Mouse (Mus musculus) intestine, postnatal 0 days (tissue): ENCODE results near the gene Mindy4b-ps. TPM values are rescaled to one million over a fixed set of nuclear protein-coding genes. Genes with fewer than 3 reads are reported as not detected.

ENCODE experiments used
- ATAC-seq: fragments of 200-750 bp; cut with Nextera tagmentation; 2 replicates; pipeline ENCODE4 v1.8.0; 2017; ENCODE audit warnings: mild to moderate bottlenecking, moderate TSS enrichment, moderate library complexity
- H3K27ac ChIP-seq: fragments of 300-500 bp; sonication (generic); 2 replicates; pipeline ENCODE4 v1.5.1; 2014; ENCODE audit warnings: mild to moderate bottlenecking, low read depth, low read length, moderate library complexity
- H3K27me3 ChIP-seq: fragments of 300-500 bp; sonication (generic); replicated peaks from 2 replicates; pipeline ENCODE4 v1.6.1; 2014; ENCODE audit warnings: low read length, mixed read lengths; ENCODE audit not compliant: control insufficient read depth, insufficient read depth
- H3K36me3 ChIP-seq: fragments of 300-500 bp; sonication (generic); 2 replicates; pipeline ENCODE4 v1.6.1; 2014; ENCODE audit warnings: mild to moderate bottlenecking, moderate library complexity; ENCODE audit not compliant: control insufficient read depth, insufficient read depth
- H3K4me1 ChIP-seq: fragments of 300-500 bp; sonication (generic); replicated peaks from 2 replicates; pipeline ENCODE4 v1.6.1; 2014; ENCODE audit warnings: antibody characterized with exemption, low read length, mixed read lengths; ENCODE audit not compliant: control insufficient read depth, insufficient read depth
- H3K4me2 ChIP-seq: fragments of 300-500 bp; sonication (generic); replicated peaks from 2 replicates; pipeline ENCODE4 v1.6.1; 2014; ENCODE audit warnings: low read depth, mild to moderate bottlenecking, moderate library complexity
- H3K4me3 ChIP-seq: fragments of 300-500 bp; sonication (generic); 2 replicates; pipeline ENCODE4 v1.5.1; 2014; ENCODE audit warnings: low read depth, low read length
- H3K9ac ChIP-seq: fragments of 300-500 bp; sonication (generic); 2 replicates; pipeline ENCODE4 v1.6.1; 2014; ENCODE audit warnings: mild to moderate bottlenecking, low read depth, low read length
- H3K9me3 ChIP-seq: fragments of 300-500 bp; sonication (generic); 2 replicates; pipeline ENCODE4 v1.6.1; 2016; ENCODE audit warnings: mixed run types; ENCODE audit not compliant: control insufficient read depth
- CTCF ChIP-seq: sonication (generic); IDR thresholded peaks from 2 replicates; pipeline ENCODE4 v1.5.1; 2016; ENCODE audit warnings: low read depth, mild to moderate bottlenecking, control low read depth, antibody characterized with exemption, moderate library complexity
- WGBS: fragments of 180-500 bp; shearing (Covaris S2); extraction: QIAGEN DNeasy Blood & Tissue Kit; methylation state at CpG from one replicate; pipeline ENCODE4 v1.1.7; 2014; 5-methylcytosine and 5-hydroxymethylcytosine counted together
- polyA plus RNA-seq: library from polyadenylated mRNA; unstranded; fragments of >200 nt; fragmentation: Nextera tagmentation; extraction: Ambion mirVana; gene quantifications from 2 replicates; pipeline ENCODE4 v1.2.1, GENCODE M21; 2015

The Mindy4b-ps gene
- polyA plus RNA-seq, 1 experiment from 2014 or later: not detected

DNA sequence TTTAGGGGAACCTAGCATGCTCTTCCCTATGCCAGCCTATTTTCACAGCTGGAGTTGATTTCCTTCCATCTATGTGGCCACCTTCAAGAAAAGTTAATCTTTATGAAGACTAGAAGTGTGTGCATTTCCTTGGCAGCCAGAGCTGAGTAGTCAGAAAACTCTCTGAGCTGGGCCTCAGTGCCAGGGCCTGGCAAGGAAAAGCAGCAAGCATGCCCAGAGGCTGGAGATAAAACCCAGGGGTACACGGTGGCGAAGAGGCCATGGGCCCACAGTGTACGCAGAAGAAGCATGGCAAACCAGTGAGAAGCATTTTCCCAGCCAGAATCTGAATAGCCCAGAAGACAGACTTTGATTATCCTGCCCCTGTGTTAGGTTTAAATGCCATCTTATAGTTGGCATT is 7.9 kb downstream of the Mindy4b-ps start:
- TF ChIP-seq CTCF: no peak
- Histone ChIP-seq H3K4me1 (no peaks in the 10 kb centered on the region), H3K27ac (no peak overlapping the region), H3K4me3 (no peak overlapping the region), H3K36me3 (no peaks in the 10 kb centered on the region), H3K9ac (no peak overlapping the region), H3K4me2 (no peak overlapping the region), H3K9me3 (no peaks in the 10 kb centered on the region), H3K27me3 (no peaks in the 10 kb centered on the region)
- 90% methylated on average over 3 of the region's 3 CpGs for WGBS
- ATAC-seq: no peak

GRCm38 (mm10) chr3:58810353-58810752 is 11.8 kb downstream of the Mindy4b-ps start:
- 51% methylated on average over 11 of the region's 11 CpGs for WGBS
- no peak for TF ChIP-seq CTCF
- Histone ChIP-seq H3K4me3 (no peak overlapping the region), H3K4me2 (no peak overlapping the region), H3K36me3 (no peaks in the 10 kb centered on the region), H3K4me1 (no peaks in the 10 kb centered on the region), H3K9me3 (no peaks in the 10 kb centered on the region), H3K27me3 (no peaks in the 10 kb centered on the region), H3K27ac (no peak overlapping the region), H3K9ac (no peak overlapping the region)
- no peak for ATAC-seq

GRCm38 (mm10) chr3:58809111-58809915 is 12.8 kb downstream of the Mindy4b-ps start:
- no peak for ATAC-seq
- Histone ChIP-seq H3K36me3 (no peaks in the 10 kb centered on the region), H3K4me1 (no peaks in the 10 kb centered on the region), H3K9ac (no peak overlapping the region), H3K4me3 (no peak overlapping the region), H3K27me3 (no peaks in the 10 kb centered on the region), H3K27ac (no peak overlapping the region), H3K4me2 (no peak overlapping the region), H3K9me3 (no peaks in the 10 kb centered on the region)
- TF ChIP-seq CTCF: no peak
- WGBS: 66% methylated on average over 12 of the region's 12 CpGs

DNA sequence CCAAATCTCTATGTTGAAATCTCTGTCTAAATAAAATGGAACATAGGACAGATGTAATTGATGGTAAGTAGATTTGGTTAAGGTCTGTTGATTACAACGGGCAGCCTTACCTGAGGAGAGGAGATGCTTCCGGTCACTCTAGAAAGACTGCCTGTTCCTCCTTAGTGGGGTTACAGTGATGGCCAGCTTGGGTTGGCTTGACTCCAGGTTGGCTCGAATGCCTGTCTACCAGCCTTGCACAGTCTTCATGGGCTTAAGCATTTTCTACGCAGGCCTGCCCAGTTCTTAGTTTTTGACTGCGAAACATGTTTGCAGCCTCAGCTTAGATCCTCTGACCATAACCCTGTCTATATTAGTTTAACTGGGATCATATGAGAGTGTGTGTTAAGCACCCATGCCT is 13.5 kb downstream of the Mindy4b-ps start:
- no peak for ATAC-seq
- Histone ChIP-seq H3K4me3 (no peak overlapping the region), H3K27ac (no peak overlapping the region), H3K36me3 (no peaks in the 10 kb centered on the region), H3K9ac (no peak overlapping the region), H3K9me3 (no peaks in the 10 kb centered on the region), H3K4me1 (no peaks in the 10 kb centered on the region), H3K4me2 (no peak overlapping the region), H3K27me3 (no peaks in the 10 kb centered on the region)
- no peak for TF ChIP-seq CTCF
- 91% methylated on average over 5 of the region's 5 CpGs for WGBS

- Histone ChIP-seq H3K9ac (no peak overlapping the region), H3K36me3 (no peaks in the 10 kb centered on the region)
- WGBS: 84% methylated on average over 6 of the region's 6 CpGs
Measured at GRCm38 (mm10) chr3:58804745-58805144, 17.4 kb downstream of the Mindy4b-ps start.

GRCm38 (mm10) chr3:58798676-58799075 is 23.4 kb downstream of the Mindy4b-ps start:
- Histone ChIP-seq H3K4me1 (no peaks in the 10 kb centered on the region), H3K4me3 (no peak overlapping the region), H3K9ac (no peak overlapping the region), H3K27me3 (no peaks in the 10 kb centered on the region), H3K27ac (no peak overlapping the region), H3K4me2 (no peak overlapping the region), H3K36me3 (no peaks in the 10 kb centered on the region), H3K9me3 (no peaks in the 10 kb centered on the region)
- 69% methylated on average over 4 of the region's 4 CpGs for WGBS
- ATAC-seq: no peak
- TF ChIP-seq CTCF: no peak

More at GRCm38 (mm10) chr3:58804745-58805144, 17.4 kb downstream of the Mindy4b-ps start:
- no peak overlapping the region for H3K4me3 ChIP-seq
- no peaks in the 10 kb centered on the region for H3K4me1 ChIP-seq
- no peaks in the 10 kb centered on the region for H3K9me3 ChIP-seq
- no peaks in the 10 kb centered on the region for H3K27me3 ChIP-seq
- TF ChIP-seq CTCF: no peak
- H3K27ac ChIP-seq: no peak overlapping the region
- no peak overlapping the region for H3K4me2 ChIP-seq
- no peak for ATAC-seq
